Mouse (Mus musculus): ENCODE measurements around the gene Spag6. TPM values are rescaled to one million over a fixed set of nuclear protein-coding genes. Genes with fewer than 3 reads are reported as not detected.

Gene Spag6
- polyA plus RNA-seq, 1 experiment from 2014 or later: 0.06 TPM

DNA sequence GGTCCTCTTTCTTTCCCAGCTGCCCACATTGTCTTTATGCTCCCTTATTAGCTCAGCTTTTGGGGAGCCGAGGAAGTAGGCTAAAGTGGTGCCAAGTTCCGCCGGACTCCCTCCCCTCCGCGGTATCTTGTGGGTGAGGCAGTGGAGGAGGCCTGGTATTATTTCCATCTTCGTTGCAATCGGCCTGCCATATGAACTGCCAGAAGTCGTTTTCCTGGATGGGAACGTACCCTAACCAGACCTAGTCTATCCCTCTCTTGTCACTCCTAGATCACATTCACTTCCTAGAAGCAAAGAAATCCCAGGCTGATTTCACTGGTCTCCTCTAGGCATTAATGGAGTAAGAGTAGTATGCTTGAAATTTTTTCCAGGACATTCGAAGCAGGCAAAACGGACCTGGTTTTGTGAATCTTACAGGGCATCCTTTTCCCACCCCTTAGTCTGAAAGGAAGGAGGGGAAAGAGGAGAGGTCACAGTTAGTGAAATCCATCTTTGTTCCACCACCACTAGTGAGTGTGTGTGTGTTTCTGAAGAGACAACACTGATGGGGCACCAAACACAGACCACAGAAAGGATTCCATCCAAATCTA is 5.7 kb downstream of the Spag6 start:
- H3K4me1 ChIP-seq: peaks cover 12% of the 10 kb centered on the region
- H3K36me3 ChIP-seq: no peaks in the 10 kb centered on the region
- no peak overlapping the region for H3K4me3 ChIP-seq (replicated peaks)
- H3K27ac ChIP-seq (replicated peaks): no peak overlapping the region
- H3K27me3 ChIP-seq (replicated peaks): peaks cover 57% of the 10 kb centered on the region
- ATAC-seq (ENCODE audit: low FRiP score): no peak
- WGBS: under 1% methylated on average over 11 of the region's 11 CpGs
- H3K4me2 ChIP-seq: no peak overlapping the region
- no peaks in the 10 kb centered on the region for H3K9me3 ChIP-seq (replicated peaks)
- no peak overlapping the region for H3K9ac ChIP-seq (replicated peaks)

DNA sequence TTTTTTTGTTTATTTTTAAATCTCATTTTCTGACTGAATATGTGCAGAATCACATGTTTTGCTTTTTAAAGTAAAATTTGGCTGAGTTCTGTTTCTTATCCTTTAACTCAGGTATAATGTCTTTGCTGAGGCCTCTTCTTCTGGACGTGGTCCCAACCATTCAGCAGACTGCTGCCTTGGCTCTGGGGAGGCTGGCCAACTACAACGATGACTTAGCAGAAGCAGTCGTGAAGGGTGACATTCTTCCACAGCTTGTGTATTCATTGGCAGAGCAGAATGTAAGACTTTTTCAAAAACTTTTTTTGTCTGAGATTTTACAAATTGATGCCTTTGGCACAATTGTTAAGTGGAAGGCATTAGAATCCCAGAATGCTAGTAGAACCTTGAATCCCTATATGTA is 16.5 kb downstream of the Spag6 start:
- 86% methylated on average over 3 of the region's 3 CpGs for WGBS
- H3K4me2 ChIP-seq: no peak overlapping the region
- ATAC-seq (ENCODE audit: low FRiP score): no peak
- no peaks in the 10 kb centered on the region for H3K4me1 ChIP-seq
- H3K27ac ChIP-seq (replicated peaks): no peak overlapping the region
- no peaks in the 10 kb centered on the region for H3K9me3 ChIP-seq (replicated peaks)
- H3K36me3 ChIP-seq: no peaks in the 10 kb centered on the region
- no peak overlapping the region for H3K9ac ChIP-seq (replicated peaks)
- no peak overlapping the region for H3K4me3 ChIP-seq (replicated peaks)
- 0 out of 2 replicates have a peak, but pooled peaks cover under 1% of the 10 kb centered on the region for H3K27me3 ChIP-seq (replicated peaks)

DNA sequence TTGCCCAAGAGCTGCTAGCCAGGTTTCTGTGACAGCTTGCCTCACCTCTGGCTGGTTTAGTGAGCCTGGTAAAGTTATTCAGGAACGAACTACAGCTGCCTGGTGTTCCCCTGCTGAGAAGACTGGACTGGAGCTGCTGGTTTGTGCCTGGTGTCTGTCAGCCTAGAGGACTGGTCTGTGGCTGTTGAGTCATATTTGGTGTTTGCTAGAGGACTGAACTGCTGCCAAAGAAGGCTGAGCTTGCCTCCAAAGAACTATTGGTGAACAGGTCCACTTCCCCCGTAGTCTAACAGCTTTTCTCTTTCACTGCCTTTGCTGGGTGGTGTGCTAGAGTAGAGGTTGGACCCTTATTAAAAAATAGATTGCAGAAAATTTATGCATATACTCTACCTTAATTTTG is 19.2 kb downstream of the Spag6 start:
- Histone ChIP-seq H3K4me3 (replicated peaks) (no peak overlapping the region), H3K4me2 (no peak overlapping the region), H3K9ac (replicated peaks) (no peak overlapping the region), H3K36me3 (no peaks in the 10 kb centered on the region), H3K9me3 (replicated peaks) (no peaks in the 10 kb centered on the region), H3K27ac (replicated peaks) (no peak overlapping the region), H3K27me3 (replicated peaks) (no peaks in the 10 kb centered on the region), H3K4me1 (no peaks in the 10 kb centered on the region)
- ATAC-seq (ENCODE audit: low FRiP score): no peak
- 81% methylated on average over 2 of the region's 2 CpGs for WGBS

DNA sequence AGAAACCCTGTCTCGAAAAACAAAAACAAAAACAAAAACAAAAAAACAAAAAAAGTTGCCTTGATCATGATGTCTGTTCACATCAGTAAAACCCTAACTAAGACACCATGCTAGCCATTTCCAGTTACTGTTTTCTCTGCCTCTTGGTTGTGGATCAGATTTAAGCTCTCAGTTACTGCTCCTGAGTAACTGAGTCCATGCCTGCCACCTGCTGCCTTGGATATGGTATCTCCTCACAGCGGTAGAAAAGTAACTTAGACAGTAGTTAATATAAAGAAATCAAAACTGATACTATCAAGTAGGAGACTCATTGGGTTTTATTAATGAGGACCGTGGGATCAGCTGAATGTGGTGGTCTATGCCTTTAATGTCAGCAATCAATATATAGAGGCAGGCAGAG is 20.5 kb downstream of the Spag6 start:
- no peak overlapping the region for H3K27ac ChIP-seq (replicated peaks)
- no peaks in the 10 kb centered on the region for H3K27me3 ChIP-seq (replicated peaks)
- 73% methylated on average over 3 of the region's 3 CpGs for WGBS
- H3K9me3 ChIP-seq (replicated peaks): no peaks in the 10 kb centered on the region
- H3K4me3 ChIP-seq (replicated peaks): no peak overlapping the region
- no peak overlapping the region for H3K4me2 ChIP-seq
- ATAC-seq (ENCODE audit: low FRiP score): no peak
- H3K4me1 ChIP-seq: no peaks in the 10 kb centered on the region
- no peak overlapping the region for H3K9ac ChIP-seq (replicated peaks)
- no peaks in the 10 kb centered on the region for H3K36me3 ChIP-seq

DNA sequence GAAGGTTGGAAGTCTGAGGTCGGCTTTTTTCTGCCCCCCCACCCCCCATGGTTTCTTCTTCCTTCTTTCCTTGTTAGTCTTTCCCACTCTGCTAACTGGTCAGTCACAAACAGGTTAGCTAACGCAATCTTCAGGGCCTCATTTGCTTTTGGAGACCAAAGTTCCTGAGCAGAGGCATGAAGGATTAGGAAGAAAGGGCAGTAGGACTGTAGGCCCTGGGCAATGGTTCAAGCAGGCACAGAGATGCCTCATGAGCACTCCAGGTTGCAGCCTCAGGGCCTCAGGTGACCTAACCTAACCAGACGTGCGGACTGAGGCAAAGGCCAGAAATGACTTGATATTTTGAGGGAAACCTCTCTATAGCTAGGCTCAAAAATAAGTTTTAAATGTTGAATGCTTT is 24.7 kb downstream of the Spag6 start:
- Histone ChIP-seq H3K4me2 (no peak overlapping the region), H3K27ac (replicated peaks) (no peak overlapping the region), H3K27me3 (replicated peaks) (no peaks in the 10 kb centered on the region), H3K36me3 (no peaks in the 10 kb centered on the region), H3K4me1 (no peaks in the 10 kb centered on the region), H3K9me3 (replicated peaks) (no peaks in the 10 kb centered on the region), H3K9ac (replicated peaks) (no peak overlapping the region), H3K4me3 (replicated peaks) (no peak overlapping the region)
- WGBS: 87% methylated on average over 4 of the region's 4 CpGs
- no peak for ATAC-seq (ENCODE audit: low FRiP score)

GRCm38 (mm10) chr2:18722208-18722830 is 28.5 kb downstream of the Spag6 start:
- H3K4me3 ChIP-seq (replicated peaks): no peak overlapping the region
- ATAC-seq (ENCODE audit: low FRiP score): no peak
- H3K4me2 ChIP-seq: no peak overlapping the region
- H3K4me1 ChIP-seq: no peaks in the 10 kb centered on the region
- WGBS: 54% methylated on average over 3 of the region's 3 CpGs
- no peaks in the 10 kb centered on the region for H3K9me3 ChIP-seq (replicated peaks)
- no peak overlapping the region for H3K27ac ChIP-seq (replicated peaks)
- no peaks in the 10 kb centered on the region for H3K36me3 ChIP-seq
- H3K9ac ChIP-seq (replicated peaks): no peak overlapping the region
- H3K27me3 ChIP-seq (replicated peaks): no peaks in the 10 kb centered on the region

DNA sequence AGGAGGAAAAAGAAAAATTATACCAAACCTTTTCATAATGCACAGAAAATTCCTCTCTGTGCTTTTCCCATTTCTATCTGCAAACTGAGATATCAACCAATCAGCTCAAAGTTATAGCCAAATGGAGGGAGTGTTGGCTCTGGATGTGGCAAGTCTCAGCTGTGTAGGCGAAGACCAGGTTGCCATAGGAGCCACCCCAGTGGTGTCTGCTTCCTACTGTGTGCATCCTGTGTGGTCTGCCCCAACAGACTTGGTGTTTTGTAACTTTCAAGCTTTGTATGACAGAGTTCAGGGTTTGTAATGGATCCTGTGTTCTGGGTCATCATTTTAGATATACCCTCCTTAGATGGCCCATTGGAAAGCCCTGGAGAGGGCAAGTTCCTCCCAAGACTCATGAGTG is 30.6 kb downstream of the Spag6 start:
- H3K4me1 ChIP-seq: no peaks in the 10 kb centered on the region
- no peak overlapping the region for H3K27ac ChIP-seq (replicated peaks)
- ATAC-seq (ENCODE audit: low FRiP score): no peak
- H3K4me2 ChIP-seq: no peak overlapping the region
- WGBS: 90% methylated on average over 1 of the region's 1 CpGs
- H3K9me3 ChIP-seq (replicated peaks): no peaks in the 10 kb centered on the region
- H3K36me3 ChIP-seq: no peaks in the 10 kb centered on the region
- H3K9ac ChIP-seq (replicated peaks): no peak overlapping the region
- no peaks in the 10 kb centered on the region for H3K27me3 ChIP-seq (replicated peaks)
- no peak overlapping the region for H3K4me3 ChIP-seq (replicated peaks)

GRCm38 (mm10) chr2:18725880-18726279 is 32.0 kb downstream of the Spag6 start:
- WGBS: 82% methylated on average over 4 of the region's 4 CpGs
- Histone ChIP-seq H3K4me3 (replicated peaks) (no peak overlapping the region), H3K27me3 (replicated peaks) (no peaks in the 10 kb centered on the region), H3K36me3 (no peaks in the 10 kb centered on the region), H3K9ac (replicated peaks) (no peak overlapping the region), H3K9me3 (replicated peaks) (no peaks in the 10 kb centered on the region), H3K4me2 (no peak overlapping the region), H3K27ac (replicated peaks) (no peak overlapping the region), H3K4me1 (no peaks in the 10 kb centered on the region)
- no peak for ATAC-seq (ENCODE audit: low FRiP score)

DNA sequence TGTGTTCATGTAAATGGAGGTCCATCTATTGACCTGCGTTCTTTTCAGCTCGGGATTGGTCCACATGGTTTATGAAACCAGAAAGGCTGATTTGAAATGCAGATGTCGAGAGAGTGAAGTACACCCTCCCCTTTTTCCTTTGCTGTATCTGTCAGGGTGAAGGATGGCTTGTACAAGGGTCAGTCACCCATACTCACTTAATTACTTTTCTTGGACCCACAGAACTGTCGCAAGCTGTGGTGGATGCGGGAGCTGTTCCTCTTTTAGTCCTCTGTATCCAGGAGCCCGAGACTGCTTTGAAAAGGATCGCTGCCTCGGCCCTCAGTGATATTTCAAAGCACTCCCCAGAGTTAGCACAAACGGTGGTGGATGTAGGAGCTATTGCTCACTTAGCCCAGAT is 37.9 kb downstream of the Spag6 start:
- Histone ChIP-seq H3K4me3 (replicated peaks) (no peak overlapping the region), H3K9ac (replicated peaks) (no peak overlapping the region), H3K27ac (replicated peaks) (no peak overlapping the region), H3K4me1 (no peaks in the 10 kb centered on the region), H3K27me3 (replicated peaks) (no peaks in the 10 kb centered on the region), H3K9me3 (replicated peaks) (no peaks in the 10 kb centered on the region), H3K4me2 (peak overlapping the region; percentile 23), H3K36me3 (no peaks in the 10 kb centered on the region)
- no peak for ATAC-seq (ENCODE audit: low FRiP score)
- WGBS: 7% methylated on average over 9 of the region's 9 CpGs

DNA sequence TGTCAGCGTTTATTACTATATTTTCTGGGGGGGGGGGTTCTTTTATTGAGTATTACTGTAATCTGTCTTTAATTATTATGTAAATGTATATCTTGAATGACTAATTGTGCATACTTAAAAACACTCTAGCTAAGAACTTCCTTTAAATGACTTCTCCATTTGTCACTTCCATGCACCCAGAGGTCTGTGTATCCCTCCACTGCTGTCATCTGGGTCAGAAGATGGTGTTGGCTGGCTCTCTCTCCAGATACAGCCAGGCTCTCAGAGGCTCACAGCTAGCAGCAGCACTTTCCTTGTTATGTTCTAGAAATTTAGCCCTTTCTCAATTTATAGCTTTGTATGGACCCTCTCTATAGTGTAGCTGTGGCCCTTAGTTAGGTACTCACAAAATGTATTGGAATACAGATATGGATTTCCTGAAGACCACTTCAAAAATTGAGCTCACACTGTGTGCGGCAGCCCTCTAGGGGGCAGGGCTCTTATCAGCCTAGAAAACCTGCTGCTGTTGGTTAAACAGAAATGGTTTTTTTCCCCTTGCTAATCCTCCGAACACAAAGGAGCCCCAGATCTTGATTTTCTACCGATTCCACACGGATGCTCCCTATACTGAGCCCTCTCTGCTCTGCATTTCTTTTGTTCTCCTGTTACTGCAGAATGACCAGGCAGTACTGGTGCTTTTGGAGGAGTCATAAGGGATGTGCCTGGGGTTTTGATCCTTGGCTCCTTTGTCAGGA is 40.7 kb downstream of the Spag6 start:
- no peak for ATAC-seq (ENCODE audit: low FRiP score)
- no peaks in the 10 kb centered on the region for H3K4me1 ChIP-seq
- H3K9me3 ChIP-seq (replicated peaks): no peaks in the 10 kb centered on the region
- H3K9ac ChIP-seq (replicated peaks): no peak overlapping the region
- no peak overlapping the region for H3K4me3 ChIP-seq (replicated peaks)
- H3K36me3 ChIP-seq: no peaks in the 10 kb centered on the region
- no peaks in the 10 kb centered on the region for H3K27me3 ChIP-seq (replicated peaks)
- no peak overlapping the region for H3K4me2 ChIP-seq
- 46% methylated on average over 5 of the region's 5 CpGs for WGBS
- no peak overlapping the region for H3K27ac ChIP-seq (replicated peaks)

- no peak overlapping the region for H3K9ac ChIP-seq (replicated peaks)
- H3K4me3 ChIP-seq (replicated peaks): no peak overlapping the region
- no peak for ATAC-seq (ENCODE audit: low FRiP score)
- H3K36me3 ChIP-seq: no peaks in the 10 kb centered on the region
- no peaks in the 10 kb centered on the region for H3K27me3 ChIP-seq (replicated peaks)
- no peak overlapping the region for H3K4me2 ChIP-seq
- H3K4me1 ChIP-seq: no peaks in the 10 kb centered on the region
- no peak overlapping the region for H3K27ac ChIP-seq (replicated peaks)
- no peaks in the 10 kb centered on the region for H3K9me3 ChIP-seq (replicated peaks)
- 33% methylated on average over 8 of the region's 8 CpGs for WGBS
Observed at GRCm38 (mm10) chr2:18737040-18737439, 43.2 kb downstream of the Spag6 start.

DNA sequence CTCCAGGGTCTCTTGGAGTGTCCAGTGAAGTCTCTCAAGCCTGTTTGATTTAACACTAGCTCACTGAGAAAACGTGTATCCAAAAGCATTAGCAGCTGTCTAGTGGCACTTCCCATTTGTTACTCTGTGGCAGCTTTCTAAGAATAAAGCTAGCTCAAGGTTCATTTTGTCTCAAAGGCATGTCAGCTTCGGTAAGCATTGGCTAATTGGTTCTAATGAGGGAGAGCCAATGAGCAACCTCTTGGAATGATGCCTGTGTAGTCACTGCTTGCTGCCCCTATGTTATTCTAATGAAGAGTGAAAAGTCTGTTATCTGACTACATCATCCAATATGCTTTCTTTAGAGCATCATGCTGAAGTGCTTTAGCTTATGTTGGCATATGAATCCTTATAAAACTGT is 45.4 kb downstream of the Spag6 start:
- ATAC-seq (ENCODE audit: low FRiP score): no peak
- Histone ChIP-seq H3K4me2 (no peak overlapping the region), H3K9me3 (replicated peaks) (no peaks in the 10 kb centered on the region)

More for the DNA sequence above, 45.4 kb downstream of the Spag6 start:
- Histone ChIP-seq H3K27ac (replicated peaks) (no peak overlapping the region), H3K4me3 (replicated peaks) (no peak overlapping the region), H3K27me3 (replicated peaks) (no peaks in the 10 kb centered on the region), H3K4me1 (no peaks in the 10 kb centered on the region), H3K9ac (replicated peaks) (no peak overlapping the region), H3K36me3 (no peaks in the 10 kb centered on the region)
- 41% methylated on average over 2 of the region's 2 CpGs for WGBS

All from neural tube, embryonic 15.5 days (tissue).